Mouse (Mus musculus) hindbrain, embryonic 11.5 days (tissue): Measurements from ENCODE around the gene 6030408B16Rik. TPM values are rescaled to one million over a fixed set of nuclear protein-coding genes. Genes with fewer than 3 reads are reported as not detected.
A peak's percentile ranks its signal among the peaks of the same experiment; 100 is the strongest.

Source experiments
- ATAC-seq: fragments of 200-750 bp; cut with Nextera tagmentation; 2 replicates; pipeline ENCODE4 v1.8.0; 2017; ENCODE audit warnings: mild to moderate bottlenecking, moderate TSS enrichment, moderate library complexity; ENCODE audit not compliant: low FRiP score
- DNase-seq: peaks from one replicate; pipeline ENCODE4 v3.0.0-alpha.2; 2015; ENCODE audit warnings: low spot score
- H3K27ac ChIP-seq: fragments of 300-500 bp; sonication (generic); 2 replicates; pipeline ENCODE4 v1.5.1; 2014; ENCODE audit warnings: mild to moderate bottlenecking, low read depth, low read length
- H3K27me3 ChIP-seq: fragments of 300-500 bp; sonication (generic); 2 replicates; pipeline ENCODE4 v1.6.1; 2014; ENCODE audit warnings: mild to moderate bottlenecking, low read length, moderate library complexity, mixed read lengths; ENCODE audit not compliant: control insufficient read depth, insufficient read depth
- H3K36me3 ChIP-seq: fragments of 300-500 bp; sonication (generic); 2 replicates; pipeline ENCODE4 v1.6.1; 2014; ENCODE audit warnings: mild to moderate bottlenecking, low read length, moderate library complexity, mixed read lengths; ENCODE audit not compliant: control insufficient read depth, insufficient read depth
- H3K4me1 ChIP-seq: fragments of 300-500 bp; sonication (generic); replicated peaks from 2 replicates; pipeline ENCODE4 v1.6.1; 2014; ENCODE audit warnings: low read length, mixed read lengths; ENCODE audit not compliant: control insufficient read depth, insufficient read depth
- H3K4me2 ChIP-seq: fragments of 300-500 bp; sonication (generic); replicated peaks from 2 replicates; pipeline ENCODE4 v1.6.1; 2014; ENCODE audit warnings: mild to moderate bottlenecking, low read depth, low read length
- H3K4me3 ChIP-seq: fragments of 300-500 bp; sonication (generic); 2 replicates; pipeline ENCODE4 v1.5.1; 2014; ENCODE audit warnings: low read depth, low read length
- H3K9ac ChIP-seq: fragments of 300-500 bp; sonication (generic); 2 replicates; pipeline ENCODE4 v1.6.1; 2014; ENCODE audit warnings: low read depth, low read length
- H3K9me3 ChIP-seq: fragments of 300-500 bp; sonication (generic); 2 replicates; pipeline ENCODE4 v1.6.1; 2016; ENCODE audit warnings: low read length; ENCODE audit not compliant: control insufficient read depth
- WGBS: fragments of 180-500 bp; shearing (Covaris S2); extraction: QIAGEN DNeasy Blood & Tissue Kit; methylation state at CpG from one replicate; pipeline ENCODE4 v1.1.7; 2014; 5-methylcytosine and 5-hydroxymethylcytosine counted together
- polyA plus RNA-seq: library from polyadenylated mRNA; unstranded; fragments of >200 nt; fragmentation: Nextera tagmentation; extraction: Ambion mirVana; gene quantifications from 2 replicates; pipeline ENCODE4 v1.2.1, GENCODE M21; 2014

The 6030408B16Rik gene
- polyA plus RNA-seq, 1 experiment from 2014 or later, result 0.25 TPM

DNA sequence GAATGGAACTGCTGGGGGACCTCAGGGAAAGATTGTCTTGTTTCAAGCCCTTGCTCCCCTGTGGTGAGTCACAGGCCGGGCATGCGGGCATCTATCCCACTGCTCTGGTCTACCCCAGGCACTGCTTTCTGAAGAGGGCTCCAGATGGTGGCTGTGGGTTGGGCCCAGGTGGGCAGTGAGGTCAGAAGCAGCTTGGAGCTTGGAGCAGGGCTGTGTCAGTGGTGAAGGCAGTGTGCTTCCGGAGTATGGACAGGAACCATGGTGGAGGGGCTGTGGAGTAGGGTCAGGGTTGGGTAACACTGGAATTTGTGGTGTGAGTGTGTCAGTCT is 36.5 kb downstream of the 6030408B16Rik start:
- Histone ChIP-seq H3K9me3 (no peaks in the 10 kb centered on the region), H3K36me3 (no peaks in the 10 kb centered on the region), H3K27ac (no peak overlapping the region), H3K4me1 (no peaks in the 10 kb centered on the region), H3K4me2 (no peak overlapping the region), H3K4me3 (no peak overlapping the region), H3K9ac (no peak overlapping the region), H3K27me3 (no peaks in the 10 kb centered on the region)
- ATAC-seq, result no peak
- WGBS, result 53% methylated on average over 3 of the region's 3 CpGs
- no peak for DNase-seq

DNA sequence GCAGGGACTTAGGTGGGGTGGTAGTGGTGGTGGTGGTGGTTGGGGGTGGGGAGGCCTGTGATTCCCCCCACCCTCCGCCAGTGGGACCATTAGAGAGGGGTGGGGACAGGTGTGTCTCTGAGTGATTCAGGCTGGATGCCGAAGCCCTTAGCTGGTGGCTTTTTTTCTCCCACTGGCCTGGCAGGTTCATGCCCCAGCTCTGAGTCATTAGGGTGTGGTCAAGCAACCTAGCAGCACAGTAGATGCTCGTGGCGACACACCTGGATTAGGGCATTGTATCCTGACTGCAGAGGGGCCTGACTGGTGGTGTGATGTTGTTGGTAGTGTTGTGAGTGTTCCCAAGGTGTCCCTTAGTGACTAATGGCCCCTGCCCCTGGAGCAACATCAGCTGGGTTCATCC is 38.1 kb downstream of the 6030408B16Rik start:
- DNase-seq (no peak), ATAC-seq (no peak)
- Histone ChIP-seq H3K4me3 (no peak overlapping the region), H3K4me2 (no peak overlapping the region), H3K9me3 (no peaks in the 10 kb centered on the region), H3K9ac (no peak overlapping the region), H3K36me3 (no peaks in the 10 kb centered on the region), H3K4me1 (no peaks in the 10 kb centered on the region), H3K27ac (no peak overlapping the region), H3K27me3 (no peaks in the 10 kb centered on the region)
- WGBS, result 87% methylated on average over 4 of the region's 4 CpGs

GRCm38 (mm10) chr15:101332370-101332769 is 39.4 kb downstream of the 6030408B16Rik start:
- H3K27me3 ChIP-seq, result no peaks in the 10 kb centered on the region
- DNase-seq, result no peak
- H3K27ac ChIP-seq, result no peak overlapping the region
- no peak overlapping the region for H3K4me3 ChIP-seq
- ATAC-seq, result no peak
- H3K4me1 ChIP-seq, result no peaks in the 10 kb centered on the region
- H3K4me2 ChIP-seq, result no peak overlapping the region
- H3K9me3 ChIP-seq, result no peaks in the 10 kb centered on the region
- no peak overlapping the region for H3K9ac ChIP-seq
- H3K36me3 ChIP-seq, result no peaks in the 10 kb centered on the region
- 79% methylated on average over 4 of the region's 4 CpGs for WGBS

GRCm38 (mm10) chr15:101333165-101333564 is 40.2 kb downstream of the 6030408B16Rik start:
- ATAC-seq, result no peak
- Histone ChIP-seq H3K27ac (no peak overlapping the region), H3K4me1 (no peaks in the 10 kb centered on the region), H3K9me3 (no peaks in the 10 kb centered on the region), H3K36me3 (no peaks in the 10 kb centered on the region), H3K4me3 (no peak overlapping the region), H3K9ac (no peak overlapping the region), H3K4me2 (no peak overlapping the region), H3K27me3 (no peaks in the 10 kb centered on the region)
- WGBS, result 37% methylated on average over 1 of the region's 1 CpGs
- DNase-seq, result no peak

DNA sequence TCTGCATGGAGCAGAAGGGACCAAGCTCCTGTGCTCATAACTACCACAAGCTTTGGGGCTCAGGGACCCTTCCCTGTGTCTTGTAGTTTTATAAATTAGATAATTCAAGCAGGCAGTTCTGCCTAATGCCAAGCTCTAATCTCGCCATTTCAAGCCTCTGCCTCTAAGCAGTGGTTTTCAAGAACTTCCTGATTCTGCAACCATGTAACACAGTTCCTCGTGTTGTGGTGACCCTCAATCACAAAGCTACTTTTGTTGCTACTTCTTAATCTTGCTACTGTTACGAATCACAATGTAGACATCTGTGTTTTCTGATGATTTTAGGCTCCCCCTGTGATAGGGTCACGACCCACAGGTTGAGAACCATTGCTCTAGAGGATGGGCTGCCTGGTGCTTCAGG is 40.6 kb downstream of the 6030408B16Rik start:
- Histone ChIP-seq H3K36me3 (no peaks in the 10 kb centered on the region), H3K4me3 (no peak overlapping the region), H3K27me3 (no peaks in the 10 kb centered on the region), H3K9me3 (no peaks in the 10 kb centered on the region), H3K4me2 (no peak overlapping the region), H3K9ac (no peak overlapping the region), H3K4me1 (no peaks in the 10 kb centered on the region), H3K27ac (no peak overlapping the region)
- 62% methylated on average over 4 of the region's 4 CpGs for WGBS
- ATAC-seq, result no peak
- DNase-seq, result no peak

- H3K4me2 ChIP-seq, result no peak overlapping the region
- no peaks in the 10 kb centered on the region for H3K36me3 ChIP-seq
- no peaks in the 10 kb centered on the region for H3K4me1 ChIP-seq
- H3K4me3 ChIP-seq, result no peak overlapping the region
- H3K9me3 ChIP-seq, result no peaks in the 10 kb centered on the region
- ATAC-seq (no peak), DNase-seq (no peak)
- no peak overlapping the region for H3K9ac ChIP-seq
- peaks cover 2% of the 10 kb centered on the region; the same call in 1 of the 2 replicates for H3K27me3 ChIP-seq
- WGBS, result 48% methylated on average over 24 of the region's 24 CpGs
- H3K27ac ChIP-seq, result no peak overlapping the region
Observed at GRCm38 (mm10) chr15:101336474-101337174, 43.6 kb downstream of the 6030408B16Rik start.

DNA sequence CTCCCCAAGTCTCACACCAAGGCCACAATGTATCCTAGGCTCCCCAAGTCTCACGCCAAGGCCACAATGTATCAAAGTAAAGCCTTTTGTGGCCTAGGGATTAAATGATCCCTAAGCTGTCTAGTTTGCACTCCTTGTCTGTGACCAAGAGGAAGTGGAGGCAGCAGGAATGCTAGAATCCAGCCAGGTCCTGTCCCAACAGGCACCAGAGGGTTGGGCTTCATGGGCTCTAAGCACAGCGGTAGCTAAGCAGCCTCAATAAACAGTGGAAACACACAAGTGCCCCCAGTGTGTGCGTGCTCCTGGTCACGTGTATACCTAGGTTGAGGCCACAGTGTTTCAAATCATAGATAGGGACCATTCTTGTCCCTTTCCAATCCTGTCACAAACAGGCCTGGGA is 45.3 kb downstream of the 6030408B16Rik start:
- 79% methylated on average over 4 of the region's 4 CpGs for WGBS
- no peak for DNase-seq

DNA sequence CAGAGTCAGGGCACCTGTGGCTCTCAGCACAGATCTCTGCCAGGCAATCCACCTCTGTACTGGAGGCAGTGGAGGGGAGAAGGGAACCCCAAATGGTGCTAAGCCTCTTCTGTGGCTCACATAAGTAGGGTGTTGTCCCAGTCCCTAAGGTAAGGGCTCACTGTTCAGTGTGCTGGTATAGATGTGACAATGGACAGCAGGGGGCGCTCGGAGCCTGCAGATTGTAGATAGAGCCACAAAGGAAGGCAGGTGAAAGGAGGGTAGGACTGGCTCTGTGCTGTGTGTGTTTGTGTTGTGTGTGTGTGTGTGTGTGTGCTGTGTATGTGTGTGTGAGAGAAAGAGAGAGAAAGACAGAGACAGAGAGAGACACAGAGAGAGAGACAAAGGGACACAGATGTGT is 46.5 kb downstream of the 6030408B16Rik start:
- ATAC-seq (peak; percentile 87), DNase-seq (peak; percentile 93)
- Histone ChIP-seq H3K4me2 (no peak overlapping the region), H3K27me3 (peaks cover 2% of the 10 kb centered on the region; the same call in 1 of the 2 replicates), H3K4me3 (no peak overlapping the region), H3K27ac (no peak overlapping the region), H3K4me1 (no peaks in the 10 kb centered on the region), H3K36me3 (no peaks in the 10 kb centered on the region), H3K9me3 (no peaks in the 10 kb centered on the region), H3K9ac (no peak overlapping the region)
- 0% methylated on average over 2 of the region's 2 CpGs for WGBS

More for the DNA sequence above, 45.3 kb downstream of the 6030408B16Rik start:
- Histone ChIP-seq H3K4me1 (no peaks in the 10 kb centered on the region), H3K9ac (no peak overlapping the region), H3K9me3 (no peaks in the 10 kb centered on the region), H3K36me3 (no peaks in the 10 kb centered on the region), H3K4me3 (no peak overlapping the region), H3K4me2 (no peak overlapping the region), H3K27ac (no peak overlapping the region), H3K27me3 (peaks cover 2% of the 10 kb centered on the region; the same call in 1 of the 2 replicates)
- ATAC-seq, result no peak

DNA sequence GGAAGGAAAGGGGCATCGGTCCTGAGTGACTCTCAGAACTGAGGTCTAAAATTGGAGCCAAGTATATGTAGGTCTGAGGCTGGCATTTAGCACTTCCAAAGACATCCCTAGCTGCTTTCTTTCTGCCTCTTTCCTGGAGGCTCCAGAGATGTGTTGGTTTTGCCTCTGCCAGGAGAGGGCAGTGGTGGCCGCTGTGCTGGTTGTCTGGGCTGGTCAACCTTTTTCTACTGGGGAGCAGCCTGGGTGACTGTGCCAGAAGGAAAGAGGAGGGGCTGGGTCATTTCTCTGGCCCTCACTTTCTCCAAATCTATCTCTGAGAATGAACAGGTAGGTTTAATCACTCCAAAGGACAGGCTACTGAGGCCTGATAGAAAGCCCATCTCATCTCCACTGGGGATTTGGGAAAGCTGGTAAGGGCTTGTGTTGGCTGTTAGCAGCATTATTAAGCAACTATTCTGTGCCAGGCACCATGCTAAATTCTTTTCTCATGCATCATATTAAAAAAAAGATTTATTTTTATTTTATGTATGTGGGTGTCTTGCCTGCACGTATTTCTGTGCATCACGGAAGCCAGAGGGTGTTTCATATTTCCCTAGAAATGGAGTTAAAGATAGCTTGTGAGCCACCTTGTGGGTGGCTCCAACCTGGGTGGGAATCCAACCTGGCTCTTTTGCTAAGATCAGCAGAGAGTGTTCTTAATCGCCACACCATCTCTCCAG is 48.9 kb downstream of the 6030408B16Rik start:
- DNase-seq, result no peak
- WGBS, result 75% methylated on average over 5 of the region's 5 CpGs

More for the DNA sequence above, 48.9 kb downstream of the 6030408B16Rik start:
- H3K27ac ChIP-seq, result no peak overlapping the region
- no peaks in the 10 kb centered on the region for H3K36me3 ChIP-seq
- no peaks in the 10 kb centered on the region for H3K4me1 ChIP-seq
- no peak for ATAC-seq
- no peak overlapping the region for H3K4me2 ChIP-seq
- no peaks in the 10 kb centered on the region for H3K9me3 ChIP-seq
- H3K4me3 ChIP-seq, result no peak overlapping the region
- H3K9ac ChIP-seq, result no peak overlapping the region
- H3K27me3 ChIP-seq, result peaks cover 2% of the 10 kb centered on the region; the same call in 1 of the 2 replicates
